Mouse (Mus musculus) ES-E14 (cell line): ENCODE results near the gene Ncs1. TPM values are rescaled to one million over a fixed set of nuclear protein-coding genes. Genes with fewer than 3 reads are reported as not detected.
A peak's percentile ranks its signal among the peaks of the same experiment; 100 is the strongest.

Experiments used
- DNase-seq: peaks from one replicate; pipeline ENCODE4 v3.0.0-alpha.2; 2013; ENCODE audit warnings: low read depth, low spot score
- H3K27ac ChIP-seq: 2 replicates; pipeline ENCODE4 v1.5.1; 2012; ENCODE audit warnings: low read depth, mild to moderate bottlenecking, low read length, moderate library complexity, mixed read lengths; ENCODE audit not compliant: poor library complexity, insufficient read depth, severe bottlenecking
- H3K36me3 ChIP-seq: 2 replicates; pipeline ENCODE4 v1.6.1; 2012; ENCODE audit warnings: mild to moderate bottlenecking, low read length, moderate library complexity, mixed read lengths; ENCODE audit not compliant: control insufficient read depth, poor library complexity, insufficient read depth, severe bottlenecking
- H3K4me1 ChIP-seq, 2 experiments: fragments of 150-350 bp in 1 of 2; sonication (generic) in 1 of 2; 2 replicates each; pipeline ENCODE4 v1.6.1; 2012; ENCODE audit warnings: low read length in 2 of 2, mild to moderate bottlenecking in 1 of 2, mixed read lengths in 1 of 2; ENCODE audit not compliant: control insufficient read depth in 2 of 2, insufficient read depth in 2 of 2, poor library complexity in 1 of 2
- H3K4me3 ChIP-seq, 2 experiments: fragments of 150-350 bp in 1 of 2; sonication (generic) in 1 of 2; 2 replicates each; pipeline ENCODE4 v1.5.1; 2012; ENCODE audit warnings: low read length in 2 of 2, low read depth in 1 of 2, mild to moderate bottlenecking in 1 of 2, mixed read lengths in 1 of 2; ENCODE audit not compliant: insufficient read depth in 1 of 2, poor library complexity in 1 of 2, severe bottlenecking in 1 of 2
- H3K9ac ChIP-seq: 2 replicates; pipeline ENCODE4 v1.6.1; 2012; ENCODE audit warnings: low read depth, mild to moderate bottlenecking, low read length, mixed read lengths; ENCODE audit not compliant: poor library complexity, insufficient read depth, severe bottlenecking
- H3K9me3 ChIP-seq: fragments of 150-350 bp; sonication (generic); 2 replicates; pipeline ENCODE4 v1.6.1; 2012; ENCODE audit warnings: low read depth, mild to moderate bottlenecking, low read length; ENCODE audit not compliant: control insufficient read depth, insufficient read depth
- CHD2 ChIP-seq: IDR thresholded peaks from 2 replicates; pipeline ENCODE4 v1.6.1; 2014; ENCODE audit warnings: mild to moderate bottlenecking, low read depth, low read length, inconsistent platforms
- HCFC1 ChIP-seq: IDR thresholded peaks from 2 replicates; pipeline ENCODE4 v1.6.1; 2012; ENCODE audit warnings: low read length, inconsistent platforms, borderline replicate concordance; ENCODE audit not compliant: insufficient read depth
- MAFK ChIP-seq: IDR thresholded peaks from 2 replicates; pipeline ENCODE4 v1.6.1; 2014; ENCODE audit warnings: mild to moderate bottlenecking, low read depth, low read length, inconsistent platforms; ENCODE audit not compliant: insufficient read depth
- ZC3H11A ChIP-seq: IDR thresholded peaks from 2 replicates; pipeline ENCODE4 v1.6.1; 2012; ENCODE audit warnings: low read depth, mild to moderate bottlenecking, inconsistent platforms, low read length, borderline replicate concordance
- ZNF384 ChIP-seq: IDR thresholded peaks from 2 replicates; pipeline ENCODE4 v1.6.1; 2012; ENCODE audit warnings: low read depth, low read length, inconsistent platforms
- in situ Hi-C, 2 experiments: fragments of 600-800 bp; cut with MboI; formaldehyde crosslinking; loops; one replicate each; pipeline ENCODE4 v1.15.1; 2025; ENCODE audit warnings: low sequenced_read_pairs in 2 of 2, inconsistent platforms in 1 of 2; ENCODE audit not compliant: unreplicated experiment in 2 of 2
- total RNA-seq: library from RNA; depleted of rRNA; stranded (reverse); fragments of 300-350 nt; gene quantifications from 2 replicates; pipeline ENCODE4 v1.2.3, GENCODE M21; 2012

Gene Ncs1
- total RNA-seq, 1 experiment, result 8.9 TPM

- DNase-seq, result no peak
- in situ Hi-C loops, result no loop called here
- Histone ChIP-seq H3K27ac (no peak overlapping the region), H3K9ac (no peak overlapping the region), H3K4me3 (no peak overlapping the region), H3K36me3 (no peaks in the 10 kb centered on the region), H3K4me1 (peaks cover 0 to 32% of the 10 kb centered on the region in 2 experiments; a peak in 2 of 4 replicates), H3K9me3 (no peaks in the 10 kb centered on the region)
- TF ChIP-seq MAFK (no peak), CHD2 (no peak), ZC3H11A (no peak), ZNF384 (no peak), HCFC1 (no peak)
Observed at GRCm38 (mm10) chr2:31244216-31244615, 1.4 kb upstream of the Ncs1 start.

GRCm38 (mm10) chr2:31245051-31245450 lies 572 bp upstream of the Ncs1 start:
- in situ Hi-C loops, result no loop called here
- no peak for DNase-seq
- Histone ChIP-seq H3K36me3 (no peaks in the 10 kb centered on the region), H3K9me3 (no peaks in the 10 kb centered on the region), H3K27ac (no peak overlapping the region), H3K4me3 (peak overlapping the region; percentile 81 to 90), H3K4me1 (peaks cover 0 to 28% of the 10 kb centered on the region in 2 experiments; a peak in 2 of 4 replicates), H3K9ac (peak overlapping the region; percentile 77)
- TF ChIP-seq CHD2 (no peak), MAFK (no peak), HCFC1 (no peak), ZC3H11A (no peak), ZNF384 (no peak)

- peak; percentile 65 for DNase-seq
- no peaks in the 10 kb centered on the region for H3K9me3 ChIP-seq
- H3K9ac ChIP-seq, result peak overlapping the region; percentile 77
- H3K4me1 ChIP-seq, result peaks cover 0 to 20% of the 10 kb centered on the region in 2 experiments; a peak in 2 of 4 replicates
- H3K4me3 ChIP-seq, result peak overlapping the region; percentile 81 to 90
- in situ Hi-C loops, result no loop called here
- TF ChIP-seq HCFC1, result no peak
- H3K36me3 ChIP-seq, result no peaks in the 10 kb centered on the region
- no peak overlapping the region for H3K27ac ChIP-seq
Observed at GRCm38 (mm10) chr2:31246251-31246971, 788 bp downstream of the Ncs1 start.

GRCm38 (mm10) chr2:31248856-31249255 lies 3.2 kb downstream of the Ncs1 start:
- TF ChIP-seq HCFC1 (no peak), ZNF384 (no peak), MAFK (no peak), CHD2 (no peak)
- Histone ChIP-seq H3K9ac (no peak overlapping the region), H3K4me1 (peaks cover 0 to 13% of the 10 kb centered on the region in 2 experiments; a peak in 2 of 4 replicates), H3K4me3 (no peak overlapping the region), H3K9me3 (no peaks in the 10 kb centered on the region), H3K36me3 (no peaks in the 10 kb centered on the region), H3K27ac (no peak overlapping the region)
- no peak for DNase-seq
- in situ Hi-C loops, result no loop called here
